In genomic region chr4:43058753-43059654, GRCm38 (mm10) we compare ENCODE assay signal across 8 mouse cellular contexts. TPM values are rescaled to one million over a fixed set of nuclear protein-coding genes. Genes with fewer than 3 reads are reported as not detected.
DNase-seq lines count a peak whose midpoint lies in the region; ATAC-seq and TF ChIP-seq lines count a peak whose summit lies in the region.

Gene Unc13b (plus strand): TSS chr4:43058953.

- TF ChIP-seq CTCF in kidney, postnatal 0 days (IDR thresholded peaks at IDR 0.05; ENCODE audit: low read depth) = no peak

- H3K9ac ChIP-seq in heart, embryonic 13.5 days = peak within 1 kb of the TSS; percentile 91
- H3K9ac ChIP-seq in kidney, postnatal 0 days (ENCODE audit: low read depth, low read length) = peak within 1 kb of the TSS; percentile 80
- peak within 1 kb of the TSS; percentile 66 for H3K9ac ChIP-seq in liver, embryonic 13.5 days
- H3K9ac ChIP-seq in neural tube, embryonic 11.5 days (ENCODE audit: low read length) = peak within 1 kb of the TSS; percentile 78
- peak within 1 kb of the TSS; percentile 72 for H3K9ac ChIP-seq in stomach, embryonic 16.5 days (ENCODE audit: low read length)

- H3K4me1 ChIP-seq in forebrain, embryonic 10.5 days = peaks cover 24% of the 10 kb centered on the region
- peaks cover 30% of the 10 kb centered on the region for H3K4me1 ChIP-seq in heart, embryonic 13.5 days
- peaks cover 4% of the 10 kb centered on the region; the same call in 1 of the 2 replicates for H3K4me1 ChIP-seq in kidney, postnatal 0 days (replicated peaks; ENCODE audit: insufficient read depth, low read length)
- peaks cover 17% of the 10 kb centered on the region for H3K4me1 ChIP-seq in liver, embryonic 13.5 days (replicated peaks)
- no peaks in the 10 kb centered on the region for H3K4me1 ChIP-seq in neural tube, embryonic 11.5 days (ENCODE audit: control insufficient read depth, insufficient read depth, low read length)
- H3K4me1 ChIP-seq in stomach, embryonic 16.5 days (ENCODE audit: control insufficient read depth, insufficient read depth, low read length) = no peaks in the 10 kb centered on the region

- peaks cover 36% of the 10 kb centered on the region for H3K27me3 ChIP-seq in forebrain, embryonic 10.5 days (ENCODE audit: poor library complexity, severe bottlenecking)
- H3K27me3 ChIP-seq in heart, embryonic 13.5 days (replicated peaks) = no peaks in the 10 kb centered on the region
- H3K27me3 ChIP-seq in kidney, postnatal 0 days (ENCODE audit: insufficient read depth, low read length) = no peaks in the 10 kb centered on the region
- peaks cover 55% of the 10 kb centered on the region for H3K27me3 ChIP-seq in liver, embryonic 13.5 days
- H3K27me3 ChIP-seq in neural tube, embryonic 11.5 days (ENCODE audit: control insufficient read depth, insufficient read depth, low read length) = no peaks in the 10 kb centered on the region
- no peaks in the 10 kb centered on the region for H3K27me3 ChIP-seq in stomach, embryonic 16.5 days (ENCODE audit: control insufficient read depth, insufficient read depth, low read length)

- H3K4me2 ChIP-seq in heart, embryonic 13.5 days = peak within 1 kb of the TSS; percentile 86
- peak within 1 kb of the TSS; percentile 90 for H3K4me2 ChIP-seq in kidney, postnatal 0 days (ENCODE audit: low read length)
- H3K4me2 ChIP-seq in liver, embryonic 13.5 days = peak within 1 kb of the TSS; percentile 96
- H3K4me2 ChIP-seq in neural tube, embryonic 11.5 days (ENCODE audit: low read depth) = peak within 1 kb of the TSS; percentile 83
- peak within 1 kb of the TSS; percentile 73 for H3K4me2 ChIP-seq in stomach, embryonic 16.5 days (ENCODE audit: low read depth, low read length)

- peak; percentile 87 for DNase-seq in c-Kit-positive CD71-positive TER-119-negative erythroid progenitor cells, embryonic 14.5 days (ENCODE audit: low read depth)
- DNase-seq in forebrain, embryonic 10.5 days (ENCODE audit: extremely low spot score, low spot score) = peak; percentile 94
- DNase-seq in kidney, postnatal 0 days (ENCODE audit: low spot score) = peak; percentile 97
- peak; percentile 87 for DNase-seq in liver, embryonic 13.5 days
- peak; percentile 91 for DNase-seq in neural tube, embryonic 11.5 days (ENCODE audit: low spot score)

- peak within 1 kb of the TSS; percentile 92 for H3K27ac ChIP-seq in forebrain, embryonic 10.5 days
- peak within 1 kb of the TSS; percentile 89 for H3K27ac ChIP-seq in heart, embryonic 13.5 days (replicated peaks)
- H3K27ac ChIP-seq in kidney, postnatal 0 days = peak within 1 kb of the TSS; percentile 85
- H3K27ac ChIP-seq in liver, embryonic 13.5 days = no peak within 1 kb of the TSS
- peak within 1 kb of the TSS; percentile 57; the same call in 1 of the 2 replicates for H3K27ac ChIP-seq in neural tube, embryonic 11.5 days (ENCODE audit: low read depth, low read length)
- H3K27ac ChIP-seq in stomach, embryonic 16.5 days (ENCODE audit: low read length) = peak within 1 kb of the TSS; percentile 85

- no peaks in the 10 kb centered on the region for H3K36me3 ChIP-seq in forebrain, embryonic 10.5 days (replicated peaks)
- no peaks in the 10 kb centered on the region for H3K36me3 ChIP-seq in heart, embryonic 13.5 days
- H3K36me3 ChIP-seq in kidney, postnatal 0 days (ENCODE audit: insufficient read depth, low read length) = no peaks in the 10 kb centered on the region
- H3K36me3 ChIP-seq in liver, embryonic 13.5 days = no peaks in the 10 kb centered on the region
- no peaks in the 10 kb centered on the region for H3K36me3 ChIP-seq in neural tube, embryonic 11.5 days (ENCODE audit: control insufficient read depth, insufficient read depth, low read length)
- H3K36me3 ChIP-seq in stomach, embryonic 16.5 days (ENCODE audit: control insufficient read depth, insufficient read depth, low read length) = no peaks in the 10 kb centered on the region

- no peaks in the 10 kb centered on the region for H3K9me3 ChIP-seq in forebrain, embryonic 10.5 days
- H3K9me3 ChIP-seq in heart, embryonic 13.5 days = no peaks in the 10 kb centered on the region
- H3K9me3 ChIP-seq in kidney, postnatal 0 days (replicated peaks; ENCODE audit: low read length) = no peaks in the 10 kb centered on the region
- H3K9me3 ChIP-seq in liver, embryonic 13.5 days (replicated peaks) = no peaks in the 10 kb centered on the region
- no peaks in the 10 kb centered on the region for H3K9me3 ChIP-seq in neural tube, embryonic 11.5 days (ENCODE audit: control insufficient read depth, low read length)
- H3K9me3 ChIP-seq in stomach, embryonic 16.5 days (replicated peaks; ENCODE audit: control insufficient read depth, low read length) = no peaks in the 10 kb centered on the region

- ATAC-seq in CD4-positive, CD25-positive, alpha-beta regulatory T cell, adult 4 months = peak; percentile 95
- peak; percentile 92 for ATAC-seq in heart, embryonic 13.5 days (ENCODE audit: extremely low read depth, insufficient number of reproducible peaks, low FRiP score, low TSS enrichment)
- ATAC-seq in kidney, postnatal 0 days (replicated peaks; ENCODE audit: low FRiP score, low read depth) = peak; percentile 94
- ATAC-seq in liver, embryonic 13.5 days (ENCODE audit: low read depth) = peak; percentile 96
- peak; percentile 96 for ATAC-seq in neural tube, embryonic 11.5 days (ENCODE audit: insufficient read depth, low FRiP score, low TSS enrichment)
- peak; percentile 98 for ATAC-seq in stomach, embryonic 16.5 days (ENCODE audit: insufficient read depth, low FRiP score)

- under 1% methylated on average over 90 of the region's 90 CpGs for WGBS in forebrain, embryonic 10.5 days
- under 1% methylated on average over 88 of the region's 90 CpGs for WGBS in heart, embryonic 13.5 days
- WGBS in kidney, postnatal 0 days = 1% methylated on average over 85 of the region's 90 CpGs
- WGBS in liver, embryonic 13.5 days (ENCODE audit: insufficient replicate concordance) = 2% methylated on average over 90 of the region's 90 CpGs
- WGBS in neural tube, embryonic 11.5 days = under 1% methylated on average over 65 of the region's 90 CpGs
- under 1% methylated on average over 88 of the region's 90 CpGs for WGBS in stomach, embryonic 16.5 days

- H3K4me3 ChIP-seq in forebrain, embryonic 10.5 days = peak within 1 kb of the TSS; percentile 82
- H3K4me3 ChIP-seq in heart, embryonic 13.5 days = peak within 1 kb of the TSS; percentile 84
- H3K4me3 ChIP-seq in kidney, postnatal 0 days (replicated peaks; ENCODE audit: low read depth, low read length) = peak within 1 kb of the TSS; percentile 82
- peak within 1 kb of the TSS; percentile 66 for H3K4me3 ChIP-seq in liver, embryonic 13.5 days (replicated peaks)
- H3K4me3 ChIP-seq in neural tube, embryonic 11.5 days (ENCODE audit: low read depth, low read length) = peak within 1 kb of the TSS; percentile 71
- H3K4me3 ChIP-seq in stomach, embryonic 16.5 days (replicated peaks; ENCODE audit: low read length) = peak within 1 kb of the TSS; percentile 66

RNA-seq across cellular contexts. Expression of gene Unc13b, which starts in this region (rescaled TPM):
- polyA plus RNA-seq in CD4-positive, CD25-positive, alpha-beta regulatory T cell, adult 4 months (2017; shearing (Covaris generic)) = under 1 TPM; 0.05 to 0.29 TPM
- 10.7 and 11.6 TPM in 2 replicates for polyA plus RNA-seq in forebrain, embryonic 10.5 days (2016; fragmentation: Nextera tagmentation; extraction: Ambion mirVana)
- 9.7 and 10.2 TPM in 2 replicates for polyA plus RNA-seq in heart, embryonic 13.5 days (2015; fragmentation: Nextera tagmentation; extraction: Ambion mirVana)
- 3.3 and 3.8 TPM in 2 replicates for polyA plus RNA-seq in kidney, postnatal 0 days (2015; fragmentation: Nextera tagmentation; extraction: Ambion mirVana)
- 0.30 and 0.37 TPM in 2 replicates for polyA plus RNA-seq in liver, embryonic 13.5 days (2015; fragmentation: Nextera tagmentation; extraction: Ambion mirVana)
- polyA plus RNA-seq in neural tube, embryonic 11.5 days (2014; fragmentation: Nextera tagmentation; extraction: Ambion mirVana) = 16.1 and 18.9 TPM in 2 replicates
- polyA plus RNA-seq in stomach, embryonic 16.5 days (2015; fragmentation: Nextera tagmentation; extraction: Ambion mirVana) = 7.4 and 8.3 TPM in 2 replicates

Comparison
In these comparisons a context has a peak if more than half of its experiments do, and no peak if none do; other contexts are left out.
1. Peak in ATAC-seq in CD4-positive, CD25-positive, alpha-beta regulatory T cell, adult 4 months; RNA of the gene not detected or under 1 TPM.
2. Peak in DNase-seq, ATAC-seq, H3K4me3 ChIP-seq, H3K9ac ChIP-seq and H3K4me2 ChIP-seq in liver, embryonic 13.5 days; RNA of the gene not detected or under 1 TPM.